Mouse (Mus musculus) thymus, adult 2 months (tissue): ENCODE results near the gene Gabrb2. TPM values are rescaled to one million over a fixed set of nuclear protein-coding genes. Genes with fewer than 3 reads are reported as not detected.

Experiments
- DNase-seq: peaks from one replicate; pipeline ENCODE4 v3.0.0; 2021
- H3K27ac ChIP-seq: fragments of 200-500 bp; 2 replicates; pipeline ENCODE4 v1.5.1; 2012; ENCODE audit warnings: low read length, control low read depth; ENCODE audit not compliant: control insufficient read depth, insufficient read depth
- H3K27me3 ChIP-seq: fragments of 200-500 bp; 2 replicates; pipeline ENCODE4 v1.6.1; 2012; ENCODE audit warnings: mild to moderate bottlenecking, low read length, moderate library complexity, mixed read lengths; ENCODE audit not compliant: control insufficient read depth, insufficient read depth
- H3K36me3 ChIP-seq: fragments of 200-500 bp; 2 replicates; pipeline ENCODE4 v1.6.1; 2012; ENCODE audit warnings: mild to moderate bottlenecking, low read length, moderate library complexity; ENCODE audit not compliant: control insufficient read depth, insufficient read depth
- H3K4me1 ChIP-seq: fragments of 200-500 bp; replicated peaks from 2 replicates; pipeline ENCODE4 v1.6.1; 2012; ENCODE audit warnings: low read length; ENCODE audit not compliant: control insufficient read depth, insufficient read depth
- H3K4me3 ChIP-seq: fragments of 200-500 bp; 2 replicates; pipeline ENCODE4 v1.5.1; 2012; ENCODE audit warnings: mild to moderate bottlenecking, low read length, control low read depth, moderate library complexity; ENCODE audit not compliant: control insufficient read depth, insufficient read depth
- CTCF ChIP-seq: fragments of 200-500 bp; IDR thresholded peaks from 2 replicates; pipeline ENCODE4 v1.5.1; 2012; ENCODE audit warnings: mild to moderate bottlenecking, control low read depth, low read length, moderate library complexity, borderline replicate concordance; ENCODE audit not compliant: control insufficient read depth, poor library complexity, insufficient read depth; ENCODE audit errors: extremely low read depth
- POLR2A ChIP-seq: fragments of 200-500 bp; IDR thresholded peaks from 2 replicates; pipeline ENCODE4 v1.6.1; 2012; ENCODE audit warnings: mild to moderate bottlenecking, low read length, control low read depth, moderate library complexity; ENCODE audit not compliant: control insufficient read depth, poor library complexity, insufficient read depth; ENCODE audit errors: extremely low read depth
- WGBS: fragments of 180-500 bp; shearing (Covaris S2); methylation state at CpG from one replicate; pipeline ENCODE4 v1.1.7; 2018; 5-methylcytosine and 5-hydroxymethylcytosine counted together
- polyA plus RNA-seq: library from polyadenylated mRNA; depleted of rRNA; stranded (reverse); fragments of >200 nt; gene quantifications from 2 replicates; pipeline ENCODE4 v1.2.3, GENCODE M21; 2012

Gene Gabrb2
- polyA plus RNA-seq, 1 experiment = not detected

- Histone ChIP-seq H3K27ac (no peak overlapping the region), H3K27me3 (no peaks in the 10 kb centered on the region), H3K4me3 (no peak overlapping the region), H3K36me3 (no peaks in the 10 kb centered on the region), H3K4me1 (no peaks in the 10 kb centered on the region)
- WGBS = 6% methylated on average over 21 of the region's 21 CpGs
- DNase-seq = no peak
- no peak for TF ChIP-seq CTCF
- no peak for TF ChIP-seq POLR2A
These were observed 1.3 kb downstream of the Gabrb2 start for GRCm38 (mm10) chr11:42420634-42421470.

- H3K4me1 ChIP-seq = no peaks in the 10 kb centered on the region
- no peak for DNase-seq
- WGBS = 3% methylated on average over 3 of the region's 3 CpGs
These were observed 3.7 kb downstream of the Gabrb2 start for GRCm38 (mm10) chr11:42423231-42423630.

GRCm38 (mm10) chr11:42431495-42431894, 11.9 kb downstream of the Gabrb2 start:
- no peaks in the 10 kb centered on the region for H3K27me3 ChIP-seq
- no peaks in the 10 kb centered on the region for H3K36me3 ChIP-seq
- TF ChIP-seq POLR2A (no peak), CTCF (no peak)
- no peaks in the 10 kb centered on the region for H3K4me1 ChIP-seq
- no peak for DNase-seq
- H3K4me3 ChIP-seq = no peak overlapping the region
- no peak overlapping the region for H3K27ac ChIP-seq

More at GRCm38 (mm10) chr11:42423231-42423630, 3.7 kb downstream of the Gabrb2 start:
- Histone ChIP-seq H3K4me3 (no peak overlapping the region), H3K27ac (no peak overlapping the region), H3K36me3 (no peaks in the 10 kb centered on the region), H3K27me3 (no peaks in the 10 kb centered on the region)
- TF ChIP-seq POLR2A (no peak), CTCF (no peak)

GRCm38 (mm10) chr11:42438978-42439377, 19.4 kb downstream of the Gabrb2 start:
- no peak for TF ChIP-seq CTCF
- TF ChIP-seq POLR2A = no peak
- no peaks in the 10 kb centered on the region for H3K4me1 ChIP-seq

GRCm38 (mm10) chr11:42443641-42444040, 24.1 kb downstream of the Gabrb2 start:
- Histone ChIP-seq H3K27me3 (no peaks in the 10 kb centered on the region), H3K27ac (no peak overlapping the region), H3K36me3 (no peaks in the 10 kb centered on the region), H3K4me3 (no peak overlapping the region), H3K4me1 (no peaks in the 10 kb centered on the region)
- DNase-seq = no peak
- TF ChIP-seq POLR2A (no peak), CTCF (no peak)

More at GRCm38 (mm10) chr11:42438978-42439377, 19.4 kb downstream of the Gabrb2 start:
- DNase-seq = no peak
- Histone ChIP-seq H3K27ac (no peak overlapping the region), H3K27me3 (no peaks in the 10 kb centered on the region), H3K4me3 (no peak overlapping the region), H3K36me3 (no peaks in the 10 kb centered on the region)
- WGBS = 80% methylated on average over 2 of the region's 2 CpGs

GRCm38 (mm10) chr11:42448929-42449328, 29.4 kb downstream of the Gabrb2 start:
- H3K36me3 ChIP-seq = no peaks in the 10 kb centered on the region
- 88% methylated on average over 4 of the region's 4 CpGs for WGBS

More at GRCm38 (mm10) chr11:42448929-42449328, 29.4 kb downstream of the Gabrb2 start:
- no peaks in the 10 kb centered on the region for H3K27me3 ChIP-seq
- H3K4me1 ChIP-seq = no peaks in the 10 kb centered on the region
- H3K27ac ChIP-seq = no peak overlapping the region
- no peak overlapping the region for H3K4me3 ChIP-seq
- TF ChIP-seq CTCF (no peak), POLR2A (no peak)
- DNase-seq = no peak
